Mouse (Mus musculus) forebrain, embryonic 14.5 days (tissue): ENCODE results near the gene Wdr17. TPM values are rescaled to one million over a fixed set of nuclear protein-coding genes. Genes with fewer than 3 reads are reported as not detected.
A peak's percentile ranks its signal among the peaks of the same experiment; 100 is the strongest.
"Not testable (repeated sequence)": the region's sequence is repeated elsewhere in the genome, so short reads cannot be mapped to it uniquely, and the experiment has no call there.

Experiments used
- ATAC-seq: fragments of 200-750 bp; cut with Nextera tagmentation; 2 replicates; pipeline ENCODE4 v1.8.0; 2017; ENCODE audit warnings: mild to moderate bottlenecking, moderate library complexity
- DNase-seq: peaks from one replicate; pipeline ENCODE4 v3.0.0-alpha.2; 2015; ENCODE audit warnings: low spot score
- H3K27ac ChIP-seq: fragments of 300-500 bp; sonication (generic); 2 replicates; pipeline ENCODE4 v1.5.1; 2014; ENCODE audit warnings: low read depth, mild to moderate bottlenecking, control low read depth, low read length, moderate library complexity
- H3K27me3 ChIP-seq: fragments of 300-500 bp; sonication (generic); replicated peaks from 2 replicates; pipeline ENCODE4 v1.6.1; 2014; ENCODE audit warnings: low read length, control low read depth, mixed read lengths; ENCODE audit not compliant: control insufficient read depth, insufficient read depth
- H3K36me3 ChIP-seq: fragments of 300-500 bp; sonication (generic); 2 replicates; pipeline ENCODE4 v1.6.1; 2014; ENCODE audit warnings: low read length, control low read depth; ENCODE audit not compliant: control insufficient read depth, insufficient read depth
- H3K4me1 ChIP-seq: fragments of 300-500 bp; sonication (generic); 2 replicates; pipeline ENCODE4 v1.6.1; 2014; ENCODE audit warnings: antibody characterized with exemption, low read length, control low read depth; ENCODE audit not compliant: control insufficient read depth, insufficient read depth
- H3K4me2 ChIP-seq: fragments of 300-500 bp; sonication (generic); 2 replicates; pipeline ENCODE4 v1.6.1; 2014; ENCODE audit warnings: mild to moderate bottlenecking, control low read depth, low read length
- H3K4me3 ChIP-seq: fragments of 300-500 bp; sonication (generic); 2 replicates; pipeline ENCODE4 v1.5.1; 2014; ENCODE audit warnings: low read depth, low read length, control low read depth
- H3K9ac ChIP-seq: fragments of 300-500 bp; sonication (generic); 2 replicates; pipeline ENCODE4 v1.6.1; 2014; ENCODE audit warnings: mild to moderate bottlenecking, low read length, control low read depth, moderate library complexity
- H3K9me3 ChIP-seq: fragments of 300-500 bp; sonication (generic); replicated peaks from 2 replicates; pipeline ENCODE4 v1.6.1; 2016; ENCODE audit warnings: low read length, control low read depth, mixed read lengths; ENCODE audit not compliant: control insufficient read depth
- WGBS: fragments of 180-500 bp; shearing (Covaris S2); extraction: QIAGEN DNeasy Blood & Tissue Kit; methylation state at CpG from one replicate; pipeline ENCODE4 v1.1.7; 2014; 5-methylcytosine and 5-hydroxymethylcytosine counted together
- polyA plus RNA-seq: library from polyadenylated mRNA; unstranded; fragments of >200 nt; fragmentation: Nextera tagmentation; extraction: Ambion mirVana; gene quantifications from 2 replicates; pipeline ENCODE4 v1.2.1, GENCODE M21; 2014

Gene Wdr17
- polyA plus RNA-seq, 1 experiment from 2014 or later, result 13.1 TPM

DNA sequence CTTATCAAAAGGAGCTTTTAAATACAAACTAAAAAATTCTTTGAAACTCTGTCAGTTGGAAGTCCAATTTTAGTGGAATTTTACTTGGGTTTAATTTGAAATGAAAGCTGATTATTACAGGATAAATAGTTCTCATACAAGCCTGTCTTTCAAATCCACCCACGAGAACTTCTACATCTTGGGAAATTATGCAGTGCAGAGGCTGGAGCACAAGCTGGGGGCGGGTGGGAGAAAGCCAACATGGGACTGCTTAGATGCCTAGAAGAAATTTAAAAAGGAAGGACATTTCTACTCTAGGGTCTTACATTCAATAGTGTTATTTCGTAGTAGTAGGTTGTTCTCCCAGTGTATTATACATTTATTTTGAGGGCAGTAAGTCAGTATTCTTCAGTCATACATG, 219.2 kb downstream of the Wdr17 start:
- Histone ChIP-seq H3K9me3 (no peaks in the 10 kb centered on the region), H3K4me3 (no peak overlapping the region), H3K36me3 (no peaks in the 10 kb centered on the region), H3K27ac (no peak overlapping the region), H3K4me2 (no peak overlapping the region), H3K9ac (no peak overlapping the region), H3K27me3 (no peaks in the 10 kb centered on the region), H3K4me1 (no peaks in the 10 kb centered on the region)
- ATAC-seq, result no peak
- no peak for DNase-seq
- 80% methylated on average over 3 of the region's 3 CpGs for WGBS

GRCm38 (mm10) chr8:54660675-54661074, 226.3 kb downstream of the Wdr17 start:
- WGBS, result 39% methylated on average over 5 of the region's 5 CpGs

DNA sequence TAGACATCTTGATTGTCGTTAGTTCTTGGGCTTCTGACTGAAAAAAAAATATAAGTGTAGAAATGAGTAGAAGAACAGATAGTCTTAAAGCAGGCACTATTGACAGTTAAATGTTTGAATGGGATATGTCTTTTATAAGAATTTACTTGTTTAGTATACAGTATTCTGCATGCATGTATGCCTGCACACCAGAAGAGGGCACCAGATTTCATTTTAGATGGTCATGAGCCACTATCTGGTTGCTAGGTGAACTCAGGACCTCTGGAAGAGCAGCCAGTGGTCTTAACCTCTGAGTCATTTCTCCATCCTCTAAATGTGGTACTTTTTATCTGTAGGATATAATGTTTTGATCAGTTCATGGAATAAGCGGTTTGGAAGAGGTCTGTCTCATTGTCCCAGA, 227.3 kb downstream of the Wdr17 start:
- Histone ChIP-seq H3K4me3 (no peak overlapping the region), H3K4me1 (no peaks in the 10 kb centered on the region), H3K9ac (no peak overlapping the region), H3K27me3 (no peaks in the 10 kb centered on the region), H3K36me3 (0 out of 2 replicates have a peak, but pooled peaks cover 3% of the 10 kb centered on the region), H3K4me2 (no peak overlapping the region), H3K27ac (no peak overlapping the region), H3K9me3 (no peaks in the 10 kb centered on the region)
- no peak for ATAC-seq
- WGBS, result 85% methylated on average over 2 of the region's 2 CpGs
- DNase-seq, result peak; percentile 5

More at GRCm38 (mm10) chr8:54660675-54661074, 226.3 kb downstream of the Wdr17 start:
- Histone ChIP-seq H3K27ac (no peak overlapping the region), H3K27me3 (no peaks in the 10 kb centered on the region), H3K36me3 (0 out of 2 replicates have a peak, but pooled peaks cover 3% of the 10 kb centered on the region), H3K9me3 (no peaks in the 10 kb centered on the region), H3K4me1 (no peaks in the 10 kb centered on the region), H3K9ac (no peak overlapping the region), H3K4me3 (no peak overlapping the region), H3K4me2 (no peak overlapping the region)
- DNase-seq (peak; percentile 77), ATAC-seq (peak; percentile 60; the same call in 1 of the 2 replicates)

- ATAC-seq (no peak), DNase-seq (peak; percentile 10)
- Histone ChIP-seq H3K27me3 (no peaks in the 10 kb centered on the region), H3K4me1 (no peaks in the 10 kb centered on the region), H3K4me3 (no peak overlapping the region), H3K27ac (no peak overlapping the region), H3K36me3 (no peaks in the 10 kb centered on the region), H3K4me2 (no peak overlapping the region), H3K9me3 (no peaks in the 10 kb centered on the region), H3K9ac (no peak overlapping the region)
- 37% methylated on average over 4 of the region's 4 CpGs for WGBS
Observed at GRCm38 (mm10) chr8:54638634-54639033, 248.3 kb downstream of the Wdr17 start.

- H3K4me3 ChIP-seq, ATAC-seq, H3K4me1 ChIP-seq: not testable (repeated sequence)
Observed at GRCm38 (mm10) chr8:54616710-54617109, 270.3 kb downstream of the Wdr17 start.

GRCm38 (mm10) chr8:54610238-54610637, 276.7 kb downstream of the Wdr17 start:
- peak; percentile 1 for DNase-seq
- WGBS, result 80% methylated on average over 4 of the region's 4 CpGs
- no peak overlapping the region for H3K27ac ChIP-seq
- H3K9me3 ChIP-seq, result no peaks in the 10 kb centered on the region
- no peaks in the 10 kb centered on the region for H3K4me1 ChIP-seq
- no peak overlapping the region for H3K9ac ChIP-seq
- H3K36me3 ChIP-seq, result no peaks in the 10 kb centered on the region
- H3K4me3 ChIP-seq, result no peak overlapping the region
- no peaks in the 10 kb centered on the region for H3K27me3 ChIP-seq
- no peak for ATAC-seq
- H3K4me2 ChIP-seq, result no peak overlapping the region

More at GRCm38 (mm10) chr8:54616710-54617109, 270.3 kb downstream of the Wdr17 start:
- not testable (repeated sequence) for H3K27me3 ChIP-seq, H3K9ac ChIP-seq, H3K9me3 ChIP-seq, H3K27ac ChIP-seq, H3K4me2 ChIP-seq, DNase-seq, H3K36me3 ChIP-seq
- 93% methylated on average over 17 of the region's 17 CpGs for whole genome bisulfite sequencing

- H3K9me3 ChIP-seq, result no peaks in the 10 kb centered on the region
- no peaks in the 10 kb centered on the region for H3K27me3 ChIP-seq
- H3K4me3 ChIP-seq, result no peak overlapping the region
- H3K4me2 ChIP-seq, result no peak overlapping the region
- no peaks in the 10 kb centered on the region for H3K36me3 ChIP-seq
- 84% methylated on average over 2 of the region's 2 CpGs for WGBS
- no peak overlapping the region for H3K9ac ChIP-seq
- no peak overlapping the region for H3K27ac ChIP-seq
- DNase-seq (no peak), ATAC-seq (no peak)
- no peaks in the 10 kb centered on the region for H3K4me1 ChIP-seq
Observed at GRCm38 (mm10) chr8:54609336-54609735, 277.6 kb downstream of the Wdr17 start.

DNA sequence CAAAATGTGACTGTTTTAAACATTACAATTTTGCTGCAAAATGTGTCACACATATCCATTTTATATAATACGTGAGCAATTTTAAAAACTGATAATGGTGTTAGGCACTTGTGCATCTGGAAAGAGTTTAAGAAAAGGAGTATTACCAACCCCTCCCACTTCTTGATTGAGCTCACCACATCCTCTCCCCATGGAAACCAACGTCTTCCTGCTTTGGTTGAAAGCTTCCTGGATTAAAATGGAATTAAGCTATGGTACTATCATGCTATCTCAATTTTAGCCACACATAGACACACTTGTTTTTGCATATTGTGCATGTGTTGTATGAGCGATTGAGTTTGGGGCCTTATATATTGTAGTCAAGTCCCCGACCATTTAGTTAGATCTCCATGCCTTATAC, 283.5 kb downstream of the Wdr17 start:
- Histone ChIP-seq H3K36me3 (no peaks in the 10 kb centered on the region), H3K27me3 (no peaks in the 10 kb centered on the region), H3K9ac (no peak overlapping the region), H3K4me3 (no peak overlapping the region), H3K4me1 (peaks cover 4% of the 10 kb centered on the region), H3K9me3 (no peaks in the 10 kb centered on the region), H3K27ac (no peak overlapping the region), H3K4me2 (no peak overlapping the region)
- DNase-seq, result no peak
- 82% methylated on average over 4 of the region's 4 CpGs for WGBS
- ATAC-seq, result no peak

- Histone ChIP-seq H3K4me2 (peak within 1 kb of the TSS; percentile 63), H3K27ac (0 out of 2 replicates have a peak within 1 kb of the TSS, but pooled peaks have one; percentile 30), H3K4me3 (peak within 1 kb of the TSS; percentile 26), H3K27me3 (no peaks in the 10 kb centered on the region), H3K9ac (peak within 1 kb of the TSS; percentile 45), H3K4me1 (peaks cover 4% of the 10 kb centered on the region), H3K36me3 (no peaks in the 10 kb centered on the region), H3K9me3 (no peaks in the 10 kb centered on the region)
- peak; percentile 80 for DNase-seq
- ATAC-seq, result peak; percentile 91
- 4% methylated on average over 21 of the region's 21 CpGs for WGBS
Observed at GRCm38 (mm10) chr8:54600671-54601251, 286.2 kb downstream of the Wdr17 start, which contains the start of gene Spata4. Gene Spata4 (plus strand): TSS chr8:54600781.
